Mouse (Mus musculus) bone marrow macrophage, adult 2 months (primary cell): ENCODE measurements around the gene Hist2h2ab.

Source experiments
- CTCF ChIP-seq: IDR thresholded peaks from 2 replicates; pipeline ENCODE4 v1.5.1; 2012; ENCODE audit warnings: low read depth, mild to moderate bottlenecking, low read length, moderate library complexity
- POLR2A ChIP-seq: IDR thresholded peaks from 2 replicates; pipeline ENCODE4 v1.6.1; 2012; ENCODE audit warnings: mild to moderate bottlenecking, low read depth, low read length, borderline replicate concordance

GRCm38 (mm10) chr3:96195616-96196313, 23.9 kb upstream of the Hist2h2ab start:
- TF ChIP-seq CTCF (no peak; the same call in 1 of the 2 replicates), POLR2A (no peak)
